Mouse (Mus musculus) T-cell, adult 2 months (primary cell): ENCODE data around the gene Mogat1.
"Not testable (repeated sequence)": the region's sequence is repeated elsewhere in the genome, so short reads cannot be mapped to it uniquely, and the experiment has no call there.

Source experiments
- DNase-seq: peaks from one replicate; pipeline ENCODE4 v3.0.0; 2022; ENCODE audit warnings: low spot score

The Mogat1 gene

GRCm38 (mm10) chr1:78510862-78511261 is at the start of gene Mogat1:
Gene Mogat1 (plus strand): TSS chr1:78510991.
- no peak for DNase-seq

GRCm38 (mm10) chr1:78472441-78472840 is 38.4 kb upstream of the Mogat1 start:
- DNase-seq = no peak

DNA sequence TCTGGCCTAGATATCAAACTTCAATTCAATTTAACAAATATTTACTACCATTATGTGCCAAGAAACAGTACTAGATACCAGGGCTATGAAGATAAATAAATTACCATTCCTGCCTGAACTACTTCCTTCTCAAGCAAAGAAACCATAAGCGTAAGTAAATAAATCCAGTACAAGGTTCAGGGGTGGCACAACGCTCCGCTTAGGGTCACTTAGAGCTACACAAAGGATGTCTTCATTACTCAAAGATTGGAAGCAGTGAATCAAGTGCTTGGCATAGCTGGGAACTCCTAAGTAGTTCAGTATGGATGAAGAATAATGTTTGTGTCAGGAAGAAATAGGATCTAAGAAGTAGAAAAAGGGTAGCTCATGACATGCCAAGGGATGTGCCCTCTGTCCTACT is 27.4 kb upstream of the Mogat1 start:
- no peak for DNase-seq

DNA sequence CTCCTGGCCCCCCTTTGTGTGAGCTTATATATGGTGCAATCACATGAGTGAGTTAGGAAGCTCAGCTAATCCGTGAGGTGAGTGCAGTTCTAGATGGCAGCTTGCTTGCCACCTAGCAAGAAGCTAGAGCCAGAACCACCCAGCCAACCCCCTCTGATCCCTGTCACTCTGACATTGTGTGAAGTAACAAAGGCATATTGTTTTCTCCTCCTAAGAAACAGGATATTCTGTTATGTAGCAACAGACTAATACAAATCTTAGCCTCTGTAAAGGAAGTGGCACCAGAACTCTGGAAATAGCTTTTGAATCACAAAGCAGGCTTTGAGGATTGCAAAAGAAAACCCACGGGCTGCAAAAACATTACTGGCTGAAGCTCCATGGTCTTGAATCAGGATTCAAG is 26.4 kb upstream of the Mogat1 start:
- peak; percentile 36 for DNase-seq

GRCm38 (mm10) chr1:78488427-78488751 is 22.4 kb upstream of the Mogat1 start:
- DNase-seq = no peak

DNA sequence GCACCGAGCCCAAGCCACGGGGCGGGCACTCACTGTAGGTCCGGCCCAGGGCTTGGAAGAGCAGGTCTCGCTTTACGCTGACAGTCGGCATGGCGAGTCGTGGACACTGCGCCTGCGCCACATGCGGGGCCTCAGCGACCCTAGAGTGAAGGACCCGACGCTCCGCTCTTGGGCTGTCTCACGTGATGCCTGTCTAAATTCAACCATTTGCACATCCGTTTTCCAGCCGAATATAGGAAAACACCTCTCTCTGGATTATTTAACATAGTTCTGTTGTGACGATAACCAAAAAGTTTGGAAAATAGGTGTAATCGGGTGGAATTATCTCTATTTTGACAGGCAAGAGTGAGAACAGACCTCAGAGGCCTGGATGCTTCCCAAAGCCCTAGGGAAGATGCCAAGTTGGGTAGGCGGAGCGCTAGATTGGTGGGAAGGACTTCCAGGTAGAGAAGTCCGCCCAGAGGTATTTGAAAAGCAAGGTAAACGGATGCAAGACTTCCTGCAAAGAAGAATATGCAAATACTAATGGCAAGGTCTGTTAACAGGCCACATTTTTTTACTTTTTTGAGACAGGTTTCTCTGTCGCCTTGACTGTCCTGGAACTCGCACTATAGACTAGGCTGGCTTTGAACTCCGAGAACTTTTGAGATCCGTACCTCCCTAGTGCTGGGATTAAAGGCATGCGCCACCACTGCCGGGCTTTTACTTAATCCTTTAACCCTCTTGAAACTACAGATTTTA is 21.9 kb upstream of the Mogat1 start, which contains the start of gene Farsb:
Gene Farsb, minus strand, starts transcription at position 146 of the 741 bp plus-strand sequence.
- DNase-seq = peak; percentile 89

- no peak for DNase-seq
These were observed 20.6 kb upstream of the Mogat1 start for GRCm38 (mm10) chr1:78490143-78490542.

DNA sequence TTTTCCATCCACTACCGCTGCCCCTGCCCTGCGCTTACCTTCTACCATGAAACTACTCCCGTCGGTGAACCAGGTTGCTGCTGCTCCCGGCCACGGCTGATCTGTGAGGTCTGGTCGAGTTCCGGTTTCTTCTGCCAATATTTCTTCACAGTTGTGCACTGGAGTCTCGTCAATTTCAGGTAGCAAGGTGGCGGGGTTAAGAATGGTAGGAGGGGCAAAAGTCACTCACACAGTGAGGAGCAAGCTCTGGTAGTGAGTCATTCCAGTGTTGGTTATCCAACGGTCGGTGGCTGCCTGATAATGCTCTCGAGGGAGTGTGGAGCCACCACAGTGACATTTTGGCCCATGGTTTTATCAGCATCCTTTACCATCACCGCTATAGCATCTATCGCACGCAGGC is 9.8 kb upstream of the Mogat1 start:
- DNase-seq = no peak

DNA sequence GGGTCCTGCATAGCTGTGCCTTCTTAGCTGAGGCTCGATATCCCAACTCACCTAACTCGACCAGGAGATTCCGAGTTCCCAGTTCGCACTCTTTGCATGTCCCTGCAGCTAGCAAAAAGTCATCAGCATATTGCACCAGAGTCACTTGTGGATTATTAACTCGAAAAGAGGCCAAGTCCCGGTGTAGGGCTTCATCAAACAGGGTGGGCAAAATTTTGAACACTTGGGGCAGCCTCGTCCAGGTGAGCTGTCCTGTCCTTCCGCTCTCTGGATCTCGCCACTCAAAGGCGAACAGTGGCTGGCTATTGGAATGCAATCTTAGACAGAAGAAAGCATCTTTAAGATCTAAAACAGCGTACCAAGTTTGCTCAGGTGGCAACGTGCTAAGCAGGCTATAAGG is 8.9 kb upstream of the Mogat1 start:
- not testable (repeated sequence) for DNase-seq

GRCm38 (mm10) chr1:78502527-78502926 is 8.3 kb upstream of the Mogat1 start:
- no peak for DNase-seq

DNA sequence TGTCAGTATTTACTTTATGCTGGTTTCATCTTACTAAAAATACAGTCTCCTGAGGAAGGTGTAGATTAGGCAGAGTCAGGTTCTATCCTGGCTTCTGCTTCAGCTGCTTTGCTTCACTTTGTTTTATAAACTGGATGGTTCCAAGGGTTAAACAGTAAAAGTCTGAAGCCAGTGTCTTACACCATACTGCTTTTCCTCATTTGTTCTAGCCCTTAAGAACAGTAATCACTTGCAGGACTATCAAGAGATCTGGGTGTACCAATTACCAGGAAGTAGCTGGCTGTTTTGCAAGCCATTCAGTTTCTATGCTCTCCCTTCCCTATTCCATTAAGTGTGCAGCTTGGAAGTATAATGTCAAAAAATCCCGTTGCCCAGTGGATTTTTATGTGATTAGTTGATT is 3.7 kb upstream of the Mogat1 start:
- DNase-seq = no peak

DNA sequence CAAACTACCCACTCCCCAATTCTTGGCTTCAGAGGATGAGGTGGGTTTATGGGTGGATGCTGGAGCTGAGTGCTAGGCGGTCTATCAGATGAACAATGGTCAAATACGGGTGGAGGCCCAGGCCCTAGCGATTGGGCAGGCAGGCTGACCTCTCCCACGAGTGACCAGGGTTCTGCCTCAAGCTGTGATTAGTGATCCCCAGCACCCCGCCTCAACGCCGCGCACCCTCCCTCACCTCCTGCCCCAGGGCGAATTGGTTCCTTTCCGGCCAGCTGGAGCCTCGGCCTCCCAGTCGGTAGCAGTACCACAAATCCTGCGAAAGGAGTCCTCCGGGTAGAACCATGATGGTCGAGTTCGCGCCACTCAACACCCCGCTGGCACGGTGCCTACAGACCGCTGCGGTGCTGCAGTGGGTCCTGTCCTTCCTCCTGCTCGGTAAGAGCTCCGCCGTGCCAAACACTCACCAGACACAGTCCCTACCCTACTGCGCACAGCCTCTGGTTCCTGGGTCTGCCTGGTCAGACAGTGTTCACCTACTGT is 900 bp downstream of the Mogat1 start, which contains the start of gene BC035947:
Gene BC035947, minus strand, starts transcription at position 538 of the 540 bp plus-strand sequence.
- no peak for DNase-seq

DNA sequence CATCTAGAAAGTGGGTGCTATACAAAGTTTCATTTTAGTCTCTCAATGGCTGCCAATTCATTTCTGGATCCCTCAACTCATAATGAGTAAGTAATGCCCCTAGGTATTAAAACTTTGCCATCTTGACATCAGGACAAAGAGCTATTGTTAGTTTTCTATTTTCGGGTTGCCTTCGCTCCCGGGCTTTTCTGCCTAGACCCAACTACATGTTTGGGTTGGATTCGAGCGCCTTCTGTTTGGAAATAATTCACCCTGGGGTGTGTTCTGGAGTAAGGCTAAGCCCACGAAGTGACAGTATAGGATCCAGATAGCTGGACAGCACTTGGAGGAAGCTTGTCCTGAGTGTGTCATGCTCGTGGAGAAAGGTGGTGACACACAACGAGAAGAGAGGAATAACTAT is 2.0 kb downstream of the Mogat1 start:
- DNase-seq = no peak

- DNase-seq = no peak
These were observed 8.1 kb downstream of the Mogat1 start for GRCm38 (mm10) chr1:78518907-78519306.

- DNase-seq = peak; percentile 54
These were observed 14.5 kb downstream of the Mogat1 start for GRCm38 (mm10) chr1:78525189-78525886.

DNA sequence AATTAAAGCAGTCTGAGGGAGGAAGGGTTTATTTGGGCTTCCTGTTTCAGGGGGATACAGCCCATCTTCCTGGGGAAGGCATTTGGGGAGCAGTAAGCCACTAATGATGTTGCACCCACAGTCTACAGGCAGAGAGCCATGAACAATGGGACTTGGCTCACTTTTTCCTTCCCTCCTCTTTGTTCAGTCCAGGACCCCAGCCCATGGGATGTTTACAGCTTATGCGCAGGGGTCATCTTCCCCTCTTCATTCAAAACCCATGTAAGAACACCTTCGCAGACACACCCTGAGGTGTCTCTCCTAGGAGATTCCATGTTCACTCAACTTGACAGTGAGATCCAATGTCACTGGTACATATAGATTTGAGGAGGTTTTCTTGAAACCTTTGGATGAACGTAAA is 17.6 kb downstream of the Mogat1 start:
- no peak for DNase-seq

DNA sequence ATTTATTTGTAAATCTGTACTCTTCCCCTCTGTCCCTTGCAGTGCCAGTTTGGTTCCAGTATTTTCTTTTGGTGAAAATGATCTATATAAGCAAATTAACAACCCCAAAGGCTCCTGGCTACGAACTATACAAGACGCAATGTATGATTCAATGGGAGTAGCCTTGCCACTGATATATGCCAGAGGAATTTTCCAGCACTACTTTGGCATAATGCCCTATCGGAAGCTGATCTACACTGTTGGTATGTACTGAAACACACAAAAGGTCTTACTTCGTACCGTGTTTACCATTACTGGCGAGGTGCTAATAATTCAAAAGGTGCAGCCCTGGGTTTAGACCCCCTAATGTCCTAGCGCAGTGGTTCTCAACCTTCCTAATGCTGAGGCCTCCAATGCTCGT is 18.2 kb downstream of the Mogat1 start:
- DNase-seq = no peak

DNA sequence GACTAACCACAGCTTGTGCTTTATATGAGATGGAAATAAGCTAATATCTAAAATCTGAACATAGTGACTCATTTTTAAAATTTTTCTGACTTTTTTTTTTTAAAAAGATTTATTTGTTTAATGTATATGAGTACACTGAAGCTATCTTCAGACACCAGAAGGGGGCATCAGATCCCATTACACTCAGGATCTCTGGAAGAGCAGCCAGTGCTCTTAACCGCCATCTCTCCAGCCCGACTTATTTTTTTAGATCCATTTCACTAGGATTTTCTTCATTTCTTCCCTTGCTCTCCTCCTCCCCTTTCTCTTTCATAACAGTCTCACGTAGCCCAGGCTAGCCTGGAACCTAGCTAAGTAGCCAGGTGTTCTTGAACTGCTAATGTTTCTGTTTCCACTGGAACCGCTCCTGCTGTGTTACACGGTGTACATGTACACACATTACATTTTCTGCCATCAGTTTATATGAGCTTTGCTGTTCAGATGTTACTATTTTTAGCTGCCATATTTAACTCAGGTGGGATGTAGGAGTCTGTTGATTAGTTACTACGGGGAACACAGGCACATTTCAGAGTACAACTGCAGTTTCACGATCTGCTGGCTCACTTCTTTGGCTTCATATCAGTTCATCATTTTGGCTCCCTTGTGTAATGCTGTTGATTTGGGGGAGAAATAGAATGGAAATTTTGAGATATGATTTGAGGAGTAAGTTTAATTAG is 19.9 kb downstream of the Mogat1 start:
- DNase-seq = no peak

DNA sequence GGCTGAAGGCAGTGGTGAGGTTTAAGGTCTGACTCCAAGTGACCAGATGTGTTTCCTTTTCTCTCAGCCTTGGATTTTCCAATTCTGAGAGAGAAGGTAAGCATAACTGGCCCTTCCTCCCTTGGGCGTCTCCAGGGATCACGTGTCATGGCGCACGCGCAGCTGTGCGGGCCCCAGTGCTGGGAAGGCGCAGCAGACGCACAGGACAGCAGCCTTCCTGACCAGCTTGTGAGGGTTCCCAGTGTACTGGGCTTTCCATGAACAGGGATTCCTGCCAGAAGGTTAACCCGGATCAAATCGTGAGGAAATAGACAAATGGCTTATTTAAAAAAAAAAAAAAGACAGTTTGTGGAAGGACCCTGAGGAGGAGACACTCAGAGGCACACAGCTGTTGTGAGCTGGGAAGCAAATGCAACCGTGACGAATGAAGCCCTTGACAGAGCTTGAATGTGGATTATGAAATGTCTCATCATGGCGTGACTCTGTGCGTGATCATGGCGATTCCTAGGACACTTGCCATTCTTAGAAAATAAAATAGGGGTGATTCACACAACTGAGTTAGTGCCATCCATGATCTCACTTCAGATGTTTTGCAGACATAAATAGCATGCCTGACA is 21.5 kb downstream of the Mogat1 start:
- no peak for DNase-seq

DNA sequence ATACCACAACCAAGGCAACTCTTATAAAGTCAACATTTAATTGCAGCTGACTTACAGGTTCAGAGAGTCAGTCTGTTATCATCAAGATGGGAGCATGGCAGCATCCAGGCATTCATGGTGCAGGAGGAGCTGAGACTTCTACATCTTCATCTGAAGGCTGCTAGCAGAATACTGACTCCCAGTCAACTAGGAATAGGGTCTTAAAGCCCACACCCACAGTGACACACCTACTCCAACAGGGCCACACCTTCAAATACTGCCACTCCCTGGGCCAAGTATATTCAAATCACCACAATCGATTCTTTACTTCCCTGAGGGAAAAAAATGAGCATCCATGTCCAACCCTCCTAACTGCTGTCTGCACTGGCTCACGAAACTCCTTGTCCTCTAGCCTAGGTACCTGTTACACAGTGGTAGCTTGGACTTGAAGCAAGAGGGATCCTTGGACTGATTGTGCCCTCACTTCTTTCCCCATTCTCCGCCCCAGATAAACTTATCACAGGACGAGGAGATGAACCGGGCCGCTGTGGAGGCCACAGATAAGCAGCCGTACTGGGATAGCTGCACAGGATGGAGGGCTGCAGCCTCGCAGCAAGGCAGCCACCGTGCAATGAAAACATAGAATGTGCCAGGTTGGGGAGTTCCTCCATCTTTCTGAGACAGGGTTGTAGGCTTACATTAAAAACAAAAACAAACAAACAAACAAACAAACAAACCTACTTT is 23.8 kb downstream of the Mogat1 start:
- no peak for DNase-seq

GRCm38 (mm10) chr1:78536310-78537164 is 25.7 kb downstream of the Mogat1 start:
- peak; percentile 83 for DNase-seq
